Mouse (Mus musculus): Measurements from ENCODE around the gene Cntn4. TPM values are rescaled to one million over a fixed set of nuclear protein-coding genes. Genes with fewer than 3 reads are reported as not detected.

Cntn4 gene
- polyA plus RNA-seq, 1 experiment, result not detected

- no peak for DNase-seq
- Histone ChIP-seq H3K27ac (ENCODE audit: control insufficient read depth, insufficient read depth, low read length) (no peak overlapping the region), H3K4me1 (replicated peaks; ENCODE audit: control insufficient read depth, insufficient read depth, low read length) (no peaks in the 10 kb centered on the region), H3K27me3 (ENCODE audit: control insufficient read depth, insufficient read depth, low read length) (no peaks in the 10 kb centered on the region), H3K4me3 (ENCODE audit: control insufficient read depth, insufficient read depth, low read length) (no peak overlapping the region), H3K36me3 (ENCODE audit: control insufficient read depth, insufficient read depth, low read length) (no peaks in the 10 kb centered on the region)
- TF ChIP-seq CTCF (IDR thresholded peaks at IDR 0.05; ENCODE audit: borderline replicate concordance, control insufficient read depth, extremely low read depth, insufficient read depth, low read length, poor library complexity), result no peak
- no peak for TF ChIP-seq POLR2A (IDR thresholded peaks at IDR 0.05; ENCODE audit: control insufficient read depth, extremely low read depth, insufficient read depth, low read length, poor library complexity)
- 79% methylated on average over 1 of the region's 1 CpGs for WGBS
Measured at GRCm38 (mm10) chr6:106520367-106520766, 842.9 kb downstream of the Cntn4 start.

- no peak for TF ChIP-seq POLR2A (IDR thresholded peaks at IDR 0.05; ENCODE audit: control insufficient read depth, extremely low read depth, insufficient read depth, low read length, poor library complexity)
- TF ChIP-seq CTCF (IDR thresholded peaks at IDR 0.05; ENCODE audit: borderline replicate concordance, control insufficient read depth, extremely low read depth, insufficient read depth, low read length, poor library complexity), result no peak
- Histone ChIP-seq H3K4me1 (replicated peaks; ENCODE audit: control insufficient read depth, insufficient read depth, low read length) (no peaks in the 10 kb centered on the region), H3K36me3 (ENCODE audit: control insufficient read depth, insufficient read depth, low read length) (no peaks in the 10 kb centered on the region), H3K27me3 (ENCODE audit: control insufficient read depth, insufficient read depth, low read length) (no peaks in the 10 kb centered on the region), H3K27ac (ENCODE audit: control insufficient read depth, insufficient read depth, low read length) (no peak overlapping the region), H3K4me3 (ENCODE audit: control insufficient read depth, insufficient read depth, low read length) (no peak overlapping the region)
- DNase-seq, result no peak
Measured at GRCm38 (mm10) chr6:106543500-106543899, 866.0 kb downstream of the Cntn4 start.

GRCm38 (mm10) chr6:106561649-106562048 lies 884.2 kb downstream of the Cntn4 start:
- no peaks in the 10 kb centered on the region for H3K27me3 ChIP-seq (ENCODE audit: control insufficient read depth, insufficient read depth, low read length)
- H3K4me3 ChIP-seq (ENCODE audit: control insufficient read depth, insufficient read depth, low read length), result no peak overlapping the region
- no peak for DNase-seq
- H3K36me3 ChIP-seq (ENCODE audit: control insufficient read depth, insufficient read depth, low read length), result no peaks in the 10 kb centered on the region
- TF ChIP-seq POLR2A (IDR thresholded peaks at IDR 0.05; ENCODE audit: control insufficient read depth, extremely low read depth, insufficient read depth, low read length, poor library complexity) (no peak), CTCF (IDR thresholded peaks at IDR 0.05; ENCODE audit: borderline replicate concordance, control insufficient read depth, extremely low read depth, insufficient read depth, low read length, poor library complexity) (no peak)
- no peak overlapping the region for H3K27ac ChIP-seq (ENCODE audit: control insufficient read depth, insufficient read depth, low read length)
- 90% methylated on average over 6 of the region's 6 CpGs for WGBS
- H3K4me1 ChIP-seq (replicated peaks; ENCODE audit: control insufficient read depth, insufficient read depth, low read length), result no peaks in the 10 kb centered on the region

GRCm38 (mm10) chr6:106565316-106565715 lies 887.9 kb downstream of the Cntn4 start:
- Histone ChIP-seq H3K27me3 (ENCODE audit: control insufficient read depth, insufficient read depth, low read length) (no peaks in the 10 kb centered on the region), H3K36me3 (ENCODE audit: control insufficient read depth, insufficient read depth, low read length) (no peaks in the 10 kb centered on the region), H3K27ac (ENCODE audit: control insufficient read depth, insufficient read depth, low read length) (no peak overlapping the region), H3K4me1 (replicated peaks; ENCODE audit: control insufficient read depth, insufficient read depth, low read length) (no peaks in the 10 kb centered on the region), H3K4me3 (ENCODE audit: control insufficient read depth, insufficient read depth, low read length) (no peak overlapping the region)
- TF ChIP-seq CTCF (IDR thresholded peaks at IDR 0.05; ENCODE audit: borderline replicate concordance, control insufficient read depth, extremely low read depth, insufficient read depth, low read length, poor library complexity), result no peak
- TF ChIP-seq POLR2A (IDR thresholded peaks at IDR 0.05; ENCODE audit: control insufficient read depth, extremely low read depth, insufficient read depth, low read length, poor library complexity), result no peak
- no peak for DNase-seq
- 85% methylated on average over 7 of the region's 7 CpGs for WGBS

GRCm38 (mm10) chr6:106565769-106566459 lies 888.5 kb downstream of the Cntn4 start:
- Histone ChIP-seq H3K4me3 (ENCODE audit: control insufficient read depth, insufficient read depth, low read length) (no peak overlapping the region), H3K4me1 (replicated peaks; ENCODE audit: control insufficient read depth, insufficient read depth, low read length) (no peaks in the 10 kb centered on the region), H3K27ac (ENCODE audit: control insufficient read depth, insufficient read depth, low read length) (no peak overlapping the region), H3K27me3 (ENCODE audit: control insufficient read depth, insufficient read depth, low read length) (no peaks in the 10 kb centered on the region), H3K36me3 (ENCODE audit: control insufficient read depth, insufficient read depth, low read length) (no peaks in the 10 kb centered on the region)
- 94% methylated on average over 3 of the region's 3 CpGs for WGBS
- DNase-seq, result no peak
- TF ChIP-seq CTCF (IDR thresholded peaks at IDR 0.05; ENCODE audit: borderline replicate concordance, control insufficient read depth, extremely low read depth, insufficient read depth, low read length, poor library complexity), result no peak

GRCm38 (mm10) chr6:106566929-106567621 lies 889.6 kb downstream of the Cntn4 start:
- Histone ChIP-seq H3K4me1 (replicated peaks; ENCODE audit: control insufficient read depth, insufficient read depth, low read length) (no peaks in the 10 kb centered on the region), H3K27me3 (ENCODE audit: control insufficient read depth, insufficient read depth, low read length) (no peaks in the 10 kb centered on the region), H3K4me3 (ENCODE audit: control insufficient read depth, insufficient read depth, low read length) (no peak overlapping the region), H3K36me3 (ENCODE audit: control insufficient read depth, insufficient read depth, low read length) (no peaks in the 10 kb centered on the region), H3K27ac (ENCODE audit: control insufficient read depth, insufficient read depth, low read length) (no peak overlapping the region)
- 91% methylated on average over 11 of the region's 11 CpGs for WGBS
- TF ChIP-seq CTCF (IDR thresholded peaks at IDR 0.05; ENCODE audit: borderline replicate concordance, control insufficient read depth, extremely low read depth, insufficient read depth, low read length, poor library complexity), result no peak
- DNase-seq, result no peak

All from thymus, adult 2 months (tissue).